Mouse (Mus musculus): Measurements from ENCODE around the gene Tln2. TPM values are rescaled to one million over a fixed set of nuclear protein-coding genes. Genes with fewer than 3 reads are reported as not detected.

Gene Tln2
- total RNA-seq, 1 experiment = 20.2 TPM

- no peak for TF ChIP-seq CHD2 (IDR thresholded peaks at IDR 0.05; ENCODE audit: low read depth, low read length)
- TF ChIP-seq MAFK (IDR thresholded peaks at IDR 0.05; ENCODE audit: insufficient read depth, low read depth, low read length) = no peak
- no peak for TF ChIP-seq ZC3H11A (IDR thresholded peaks at IDR 0.05; ENCODE audit: borderline replicate concordance, low read depth, low read length)
- TF ChIP-seq HCFC1 (IDR thresholded peaks at IDR 0.05; ENCODE audit: borderline replicate concordance, insufficient read depth, low read length) = no peak
- no peak for TF ChIP-seq ZNF384 (IDR thresholded peaks at IDR 0.05; ENCODE audit: low read depth, low read length)
- Histone ChIP-seq H3K36me3 (ENCODE audit: control insufficient read depth, insufficient read depth, low read length, poor library complexity, severe bottlenecking) (no peaks in the 10 kb centered on the region), H3K4me1 (ENCODE audit: control insufficient read depth in 2 of 2, insufficient read depth in 2 of 2, low read length in 2 of 2, poor library complexity in 1 of 2) (no peaks in the 10 kb centered on the region), H3K9ac (ENCODE audit: insufficient read depth, low read depth, low read length, poor library complexity, severe bottlenecking) (no peak overlapping the region), H3K4me3 (ENCODE audit: insufficient read depth in 1 of 2, low read depth in 1 of 2, low read length in 2 of 2, poor library complexity in 1 of 2, severe bottlenecking in 1 of 2) (no peak overlapping the region), H3K27ac (ENCODE audit: insufficient read depth, low read depth, low read length, poor library complexity, severe bottlenecking) (no peak overlapping the region), H3K9me3 (ENCODE audit: control insufficient read depth, insufficient read depth, low read depth, low read length) (no peaks in the 10 kb centered on the region)
- DNase-seq (ENCODE audit: low read depth, low spot score) = no peak
- in situ Hi-C loops (cut with MboI; ENCODE audit: low sequenced_read_pairs in 2 of 2, unreplicated experiment in 2 of 2) = no loop called here
These were observed 57.7 kb downstream of the Tln2 start for GRCm38 (mm10) chr9:67501801-67502200.

DNA sequence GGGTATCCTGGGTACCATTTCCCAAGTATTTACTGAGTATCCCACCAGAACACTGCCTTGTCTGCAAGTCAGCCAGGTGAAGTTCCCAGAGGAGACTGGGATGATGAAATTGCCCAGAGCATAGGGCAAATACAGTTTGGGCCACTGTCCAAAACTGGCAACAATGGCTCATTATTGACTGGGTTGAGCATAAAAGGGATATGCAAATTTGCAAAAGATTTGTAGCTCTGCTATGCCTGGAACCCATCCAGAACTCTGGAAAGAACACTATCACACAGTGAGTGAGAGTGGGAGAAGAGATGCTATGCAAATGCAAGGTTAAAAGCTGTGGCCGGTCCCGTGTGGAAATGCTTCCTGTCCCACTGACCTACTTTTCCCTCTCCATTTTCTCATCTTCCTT is 63.1 kb downstream of the Tln2 start:
- TF ChIP-seq HCFC1 (IDR thresholded peaks at IDR 0.05; ENCODE audit: borderline replicate concordance, insufficient read depth, low read length) = no peak
- no peak for TF ChIP-seq CHD2 (IDR thresholded peaks at IDR 0.05; ENCODE audit: low read depth, low read length)
- no peak for TF ChIP-seq ZNF384 (IDR thresholded peaks at IDR 0.05; ENCODE audit: low read depth, low read length)
- in situ Hi-C loops (cut with MboI; ENCODE audit: low sequenced_read_pairs in 2 of 2, unreplicated experiment in 2 of 2) = no loop called here
- H3K4me3 ChIP-seq (ENCODE audit: insufficient read depth in 1 of 2, low read depth in 1 of 2, low read length in 2 of 2, poor library complexity in 1 of 2, severe bottlenecking in 1 of 2) = no peak overlapping the region
- H3K9me3 ChIP-seq (ENCODE audit: control insufficient read depth, insufficient read depth, low read depth, low read length) = no peaks in the 10 kb centered on the region
- H3K27ac ChIP-seq (ENCODE audit: insufficient read depth, low read depth, low read length, poor library complexity, severe bottlenecking) = no peak overlapping the region
- no peak overlapping the region for H3K9ac ChIP-seq (ENCODE audit: insufficient read depth, low read depth, low read length, poor library complexity, severe bottlenecking)
- DNase-seq (ENCODE audit: low read depth, low spot score) = no peak
- H3K4me1 ChIP-seq (ENCODE audit: control insufficient read depth in 2 of 2, insufficient read depth in 2 of 2, low read length in 2 of 2, poor library complexity in 1 of 2) = 0 out of 4 replicates have a peak, but pooled peaks cover 0 to 2% of the 10 kb centered on the region in 2 experiments
- H3K36me3 ChIP-seq (ENCODE audit: control insufficient read depth, insufficient read depth, low read length, poor library complexity, severe bottlenecking) = no peaks in the 10 kb centered on the region

DNA sequence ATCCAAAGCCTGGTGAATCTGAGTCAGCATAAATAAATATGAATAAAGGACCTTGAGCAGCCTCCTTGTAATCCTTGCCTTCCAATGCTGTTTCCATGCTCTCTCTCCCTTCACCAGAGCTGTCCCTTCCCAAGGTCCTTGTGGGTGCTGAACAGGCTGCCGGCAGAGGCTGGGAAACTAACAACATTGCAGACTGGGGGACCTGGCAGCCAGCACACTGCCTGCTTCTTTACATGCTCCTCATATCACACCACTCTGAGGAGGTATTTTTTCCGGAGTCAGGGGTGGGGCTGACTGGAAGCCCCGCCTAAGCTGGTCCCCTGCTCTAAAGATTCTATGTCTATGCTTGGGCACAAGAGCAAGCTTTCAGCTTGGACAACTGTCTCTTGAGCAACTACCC is 64.2 kb downstream of the Tln2 start:
- TF ChIP-seq ZNF384 (IDR thresholded peaks at IDR 0.05; ENCODE audit: low read depth, low read length) (no peak), MAFK (IDR thresholded peaks at IDR 0.05; ENCODE audit: insufficient read depth, low read depth, low read length) (peak; percentile 43; the same call in 1 of the 2 replicates)
- Histone ChIP-seq H3K9ac (ENCODE audit: insufficient read depth, low read depth, low read length, poor library complexity, severe bottlenecking) (no peak overlapping the region), H3K4me1 (ENCODE audit: control insufficient read depth in 2 of 2, insufficient read depth in 2 of 2, low read length in 2 of 2, poor library complexity in 1 of 2) (0 out of 4 replicates have a peak, but pooled peaks cover 0 to 2% of the 10 kb centered on the region in 2 experiments), H3K4me3 (ENCODE audit: insufficient read depth in 1 of 2, low read depth in 1 of 2, low read length in 2 of 2, poor library complexity in 1 of 2, severe bottlenecking in 1 of 2) (no peak overlapping the region), H3K27ac (ENCODE audit: insufficient read depth, low read depth, low read length, poor library complexity, severe bottlenecking) (no peak overlapping the region), H3K36me3 (ENCODE audit: control insufficient read depth, insufficient read depth, low read length, poor library complexity, severe bottlenecking) (no peaks in the 10 kb centered on the region), H3K9me3 (ENCODE audit: control insufficient read depth, insufficient read depth, low read depth, low read length) (no peaks in the 10 kb centered on the region)
- no peak for DNase-seq (ENCODE audit: low read depth, low spot score)
- in situ Hi-C loops (cut with MboI; ENCODE audit: low sequenced_read_pairs in 2 of 2, unreplicated experiment in 2 of 2) = no loop called here

GRCm38 (mm10) chr9:67493876-67494552 is 65.5 kb downstream of the Tln2 start:
- no peaks in the 10 kb centered on the region for H3K9me3 ChIP-seq (ENCODE audit: control insufficient read depth, insufficient read depth, low read depth, low read length)
- no peak overlapping the region for H3K4me3 ChIP-seq (ENCODE audit: insufficient read depth in 1 of 2, low read depth in 1 of 2, low read length in 2 of 2, poor library complexity in 1 of 2, severe bottlenecking in 1 of 2)
- no peak for DNase-seq (ENCODE audit: low read depth, low spot score)
- 0 out of 4 replicates have a peak, but pooled peaks cover 0 to 2% of the 10 kb centered on the region in 2 experiments for H3K4me1 ChIP-seq (ENCODE audit: control insufficient read depth in 2 of 2, insufficient read depth in 2 of 2, low read length in 2 of 2, poor library complexity in 1 of 2)
- TF ChIP-seq ZC3H11A (IDR thresholded peaks at IDR 0.05; ENCODE audit: borderline replicate concordance, low read depth, low read length) (no peak), CHD2 (IDR thresholded peaks at IDR 0.05; ENCODE audit: low read depth, low read length) (no peak), MAFK (IDR thresholded peaks at IDR 0.05; ENCODE audit: insufficient read depth, low read depth, low read length) (no peak), HCFC1 (IDR thresholded peaks at IDR 0.05; ENCODE audit: borderline replicate concordance, insufficient read depth, low read length) (no peak), ZNF384 (IDR thresholded peaks at IDR 0.05; ENCODE audit: low read depth, low read length) (no peak)
- H3K9ac ChIP-seq (ENCODE audit: insufficient read depth, low read depth, low read length, poor library complexity, severe bottlenecking) = no peak overlapping the region
- in situ Hi-C loops (cut with MboI; ENCODE audit: low sequenced_read_pairs in 2 of 2, unreplicated experiment in 2 of 2) = no loop called here
- H3K27ac ChIP-seq (ENCODE audit: insufficient read depth, low read depth, low read length, poor library complexity, severe bottlenecking) = no peak overlapping the region
- H3K36me3 ChIP-seq (ENCODE audit: control insufficient read depth, insufficient read depth, low read length, poor library complexity, severe bottlenecking) = no peaks in the 10 kb centered on the region

DNA sequence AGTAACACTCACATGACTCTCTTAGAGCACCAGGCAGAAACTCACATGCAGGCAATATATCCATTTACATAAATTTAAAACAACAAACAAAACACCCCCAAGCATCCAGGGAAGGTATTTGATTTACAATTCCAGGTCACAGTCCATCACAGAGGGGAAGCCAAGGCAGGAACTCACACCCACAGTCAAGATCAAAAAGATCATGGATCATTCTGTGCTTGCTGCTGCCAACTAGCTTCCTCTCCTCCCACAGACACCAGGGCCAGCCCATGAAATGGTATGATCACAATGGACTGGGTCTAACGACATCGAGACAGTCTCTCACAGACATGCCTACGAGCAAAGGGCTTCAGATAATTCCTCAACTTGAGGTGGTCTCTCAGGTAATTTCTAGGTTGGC is 70.1 kb downstream of the Tln2 start:
- in situ Hi-C loops (cut with MboI; ENCODE audit: low sequenced_read_pairs in 2 of 2, unreplicated experiment in 2 of 2) = no loop called here
- Histone ChIP-seq H3K9ac (ENCODE audit: insufficient read depth, low read depth, low read length, poor library complexity, severe bottlenecking) (no peak overlapping the region), H3K9me3 (ENCODE audit: control insufficient read depth, insufficient read depth, low read depth, low read length) (no peaks in the 10 kb centered on the region), H3K27ac (ENCODE audit: insufficient read depth, low read depth, low read length, poor library complexity, severe bottlenecking) (no peak overlapping the region), H3K4me3 (ENCODE audit: insufficient read depth in 1 of 2, low read depth in 1 of 2, low read length in 2 of 2, poor library complexity in 1 of 2, severe bottlenecking in 1 of 2) (no peak overlapping the region), H3K36me3 (ENCODE audit: control insufficient read depth, insufficient read depth, low read length, poor library complexity, severe bottlenecking) (no peaks in the 10 kb centered on the region), H3K4me1 (ENCODE audit: control insufficient read depth in 2 of 2, insufficient read depth in 2 of 2, low read length in 2 of 2, poor library complexity in 1 of 2) (peaks cover 4 to 8% of the 10 kb centered on the region in 2 experiments; a peak in 1 of 4 replicates)
- DNase-seq (ENCODE audit: low read depth, low spot score) = no peak
- no peak for TF ChIP-seq ZC3H11A (IDR thresholded peaks at IDR 0.05; ENCODE audit: borderline replicate concordance, low read depth, low read length)
- TF ChIP-seq CHD2 (IDR thresholded peaks at IDR 0.05; ENCODE audit: low read depth, low read length) = no peak
- no peak for TF ChIP-seq ZNF384 (IDR thresholded peaks at IDR 0.05; ENCODE audit: low read depth, low read length)
- no peak for TF ChIP-seq HCFC1 (IDR thresholded peaks at IDR 0.05; ENCODE audit: borderline replicate concordance, insufficient read depth, low read length)
- no peak for TF ChIP-seq MAFK (IDR thresholded peaks at IDR 0.05; ENCODE audit: insufficient read depth, low read depth, low read length)

Data from ES-E14 (cell line).